In genomic region chr13:57978931-57979330, GRCm38 (mm10) we compare ENCODE assay signal across 14 mouse cellular contexts.
A peak's percentile ranks its signal among the peaks of the same experiment; 100 is the strongest.
DNase-seq lines count a peak whose midpoint lies in the region; ATAC-seq and TF ChIP-seq lines count a peak whose summit lies in the region.
"Had no signal": no experiment of that assay in that cellular context is flagged by ENCODE, and none has a peak within 500 bp of the region (broad histone marks: within the 10 kb centered on the region; RNA-seq: fewer than 3 reads in every experiment).

No protein-coding gene starts in this region.

- H3K9ac ChIP-seq in embryonic facial prominence, embryonic 13.5 days: no peak overlapping the region
- H3K9ac ChIP-seq in stomach, postnatal 0 days (ENCODE audit: low read length): no peak overlapping the region
- H3K9ac ChIP-seq: liver, embryonic 13.5 days; neural tube, embryonic 13.5 days had no signal

- DNase-seq in heart, postnatal 14 days: peak; percentile 25 to 53
- DNase-seq in heart, postnatal 25 days (ENCODE audit: low spot score): no peak
- peak; percentile 31 for DNase-seq in lung, postnatal 10 days
- no peak for DNase-seq in lung, postnatal 25 days (ENCODE audit: low spot score)
- peak; percentile 34 for DNase-seq in stomach, postnatal 0 days (ENCODE audit: low spot score)
- no peak for DNase-seq in cerebellum, postnatal 36 days
- no peak for DNase-seq in gastrocnemius, postnatal 14 days
- DNase-seq: cerebellum, postnatal 14 days; kidney, adult 11 months; liver, embryonic 13.5 days had no signal

- intact Hi-C loops in heart, postnatal 14 days (cut with DNase I): no loop called here
- intact Hi-C loops in heart, postnatal 25 days (cut with DNase I): no loop called here
- intact Hi-C loops in gastrocnemius, postnatal 14 days (cut with DNase I; ENCODE audit: low total_unique reads): no loop called here

- 19% methylated on average over 9 of the region's 9 CpGs for WGBS in embryonic facial prominence, embryonic 13.5 days
- WGBS in stomach, postnatal 0 days: 20% methylated on average over 9 of the region's 9 CpGs

- no peak overlapping the region for H3K4me3 ChIP-seq in embryonic facial prominence, embryonic 13.5 days
- no peak overlapping the region for H3K4me3 ChIP-seq in stomach, postnatal 0 days (ENCODE audit: low read depth, low read length)
- H3K4me3 ChIP-seq: forebrain, embryonic 10.5 days; liver, embryonic 13.5 days; megakaryocyte, embryonic 14.5 days; neural tube, embryonic 13.5 days had no signal

- peak overlapping the region; percentile 30; the same call in 1 of the 2 replicates for H3K4me2 ChIP-seq in embryonic facial prominence, embryonic 13.5 days
- no peak overlapping the region for H3K4me2 ChIP-seq in stomach, postnatal 0 days (replicated peaks; ENCODE audit: low read depth)
- H3K4me2 ChIP-seq: liver, embryonic 13.5 days; neural tube, embryonic 13.5 days had no signal

- TF ChIP-seq EP300 in stomach, postnatal 0 days (optimal IDR thresholded peaks at IDR 0.05): no peak

- ATAC-seq in embryonic facial prominence, embryonic 13.5 days (ENCODE audit: insufficient number of reproducible peaks, insufficient read depth, low FRiP score, low TSS enrichment, low read depth): no peak
- no peak for ATAC-seq in stomach, postnatal 0 days (ENCODE audit: low FRiP score, low TSS enrichment)

- peaks cover 34% of the 10 kb centered on the region for H3K4me1 ChIP-seq in embryonic facial prominence, embryonic 13.5 days
- no peaks in the 10 kb centered on the region for H3K4me1 ChIP-seq in stomach, postnatal 0 days (replicated peaks; ENCODE audit: control insufficient read depth, insufficient read depth)
- H3K4me1 ChIP-seq: megakaryocyte, embryonic 14.5 days had no signal

- no peak overlapping the region for H3K27ac ChIP-seq in embryonic facial prominence, embryonic 13.5 days
- no peak overlapping the region for H3K27ac ChIP-seq in stomach, postnatal 0 days (replicated peaks)
- H3K27ac ChIP-seq: forebrain, embryonic 10.5 days; liver, embryonic 13.5 days; neural tube, embryonic 13.5 days had no signal

- H3K27me3 ChIP-seq in embryonic facial prominence, embryonic 13.5 days: no peaks in the 10 kb centered on the region
- no peaks in the 10 kb centered on the region for H3K27me3 ChIP-seq in stomach, postnatal 0 days (ENCODE audit: control insufficient read depth, insufficient read depth, low read length)
- H3K27me3 ChIP-seq: liver, embryonic 13.5 days; megakaryocyte, embryonic 14.5 days; neural tube, embryonic 13.5 days had no signal

- no peak for TF ChIP-seq CTCF in stomach, postnatal 0 days (IDR thresholded peaks at IDR 0.05; ENCODE audit: low read depth)

- no peaks in the 10 kb centered on the region for H3K9me3 ChIP-seq in embryonic facial prominence, embryonic 13.5 days
- no peaks in the 10 kb centered on the region for H3K9me3 ChIP-seq in stomach, postnatal 0 days (ENCODE audit: control insufficient read depth, low read length)
- H3K9me3 ChIP-seq: liver, embryonic 13.5 days; neural tube, embryonic 13.5 days had no signal

- H3K36me3 ChIP-seq in embryonic facial prominence, embryonic 13.5 days: no peaks in the 10 kb centered on the region
- no peaks in the 10 kb centered on the region for H3K36me3 ChIP-seq in stomach, postnatal 0 days (ENCODE audit: control insufficient read depth, insufficient read depth, low read length)
- H3K36me3 ChIP-seq: forebrain, embryonic 10.5 days; liver, embryonic 13.5 days; neural tube, embryonic 13.5 days had no signal

Comparison
In these comparisons a context has a peak if more than half of its experiments do, and no peak if none do; other contexts are left out.
1. DNase-seq: peak in heart, postnatal 14 days (2 of 2), lung, postnatal 10 days (single experiment) and stomach, postnatal 0 days (single experiment); none in heart, postnatal 25 days (single experiment), lung, postnatal 25 days (single experiment), cerebellum, postnatal 36 days (0 of 2) and gastrocnemius, postnatal 14 days (single experiment).